ENCODE assay signal across 8 mouse cellular contexts in genomic region chr10:86778398-86779116, GRCm38 (mm10). TPM values are rescaled to one million over a fixed set of nuclear protein-coding genes. Genes with fewer than 3 reads are reported as not detected.
A peak's percentile ranks its signal among the peaks of the same experiment; 100 is the strongest.
DNase-seq lines count a peak whose midpoint lies in the region; ATAC-seq and TF ChIP-seq lines count a peak whose summit lies in the region.

Nt5dc3 (plus strand) TSS chr10:86779005.

- peak; percentile 96 for ATAC-seq in Patski
- peak; percentile 95 for ATAC-seq in hindbrain, embryonic 13.5 days (ENCODE audit: low FRiP score)

- CTCF ChIA-PET in Patski (lab: Charles Lee) = interaction anchor here (0.9 to 1.5 kb wide), 2 partner anchors 45 to 55 kb away, joined by 3 read pairs; no protein-coding TSS in a partner anchor

- peak within 1 kb of the TSS; percentile 82 for H3K9ac ChIP-seq in hindbrain, embryonic 13.5 days

- peak within 1 kb of the TSS; percentile 71 for H3K4me3 ChIP-seq in hindbrain, embryonic 13.5 days

- no peaks in the 10 kb centered on the region for H3K9me3 ChIP-seq in hindbrain, embryonic 13.5 days

- DNase-seq in Patski (ENCODE audit: low read depth, low spot score) = peak; percentile 92
- DNase-seq in cerebellum, postnatal 14 days = peak; percentile 96
- DNase-seq in frontal cortex, postnatal 14 days (ENCODE audit: low spot score in 2 of 2) = peak; percentile 85 to 88
- peak; percentile 78 to 83 for DNase-seq in layer of hippocampus, postnatal 25 days (ENCODE audit: extremely low spot score in 1 of 2, low spot score in 1 of 2)
- peak; percentile 98 for DNase-seq in lung, postnatal 25 days (ENCODE audit: low spot score)
- DNase-seq in retina, embryonic 14.5 days (ENCODE audit: low spot score) = peak; percentile 96
- DNase-seq in thymus, postnatal 4 days = peak; percentile 96

- WGBS in hindbrain, embryonic 13.5 days = under 1% methylated on average over 40 of the region's 44 CpGs

- H3K27me3 ChIP-seq in Patski = no peaks in the 10 kb centered on the region
- H3K27me3 ChIP-seq in hindbrain, embryonic 13.5 days = peaks cover 7% of the 10 kb centered on the region

- H3K4me1 ChIP-seq in hindbrain, embryonic 13.5 days (replicated peaks) = peaks cover 36% of the 10 kb centered on the region

- peak within 1 kb of the TSS; percentile 73 for H3K27ac ChIP-seq in hindbrain, embryonic 13.5 days

- TF ChIP-seq CTCF in Patski (IDR thresholded peaks at IDR 0.05) = no peak

- in situ Hi-C loops in Patski (cut with MboI; ENCODE audit: low pct_unique_long_range_greater_than_20kb) = loop anchor here (5.0 kb wide), 1 partner anchor 66 kb away; no protein-coding TSS in a partner anchor

- H3K4me2 ChIP-seq in hindbrain, embryonic 13.5 days = peak within 1 kb of the TSS; percentile 92

- no peaks in the 10 kb centered on the region for H3K36me3 ChIP-seq in hindbrain, embryonic 13.5 days

- POLR2A ChIA-PET in Patski (lab: Charles Lee) = interaction anchor here (0.7 to 1.6 kb wide), 7 partner anchors 10 to 476 kb away, joined by 3 to 7 read pairs (median 3); no protein-coding TSS in a partner anchor

RNA-seq across cellular contexts. Expression of gene Nt5dc3, which starts in this region (rescaled TPM):
- polyA plus RNA-seq in Patski (2021) = 10.9 TPM
- 8.6 and 9.2 TPM in 2 replicates for polyA plus RNA-seq in hindbrain, embryonic 13.5 days (2015; fragmentation: Nextera tagmentation; extraction: Ambion mirVana)
- total RNA-seq in layer of hippocampus, postnatal 25 days (2021) = 100 to 1,000 TPM; 128 to 130 TPM

Comparison
In these comparisons a context has a peak if more than half of its experiments do, and no peak if none do; other contexts are left out.
1. Peak in every context shown above with its lines: DNase-seq, ATAC-seq, H3K4me3 ChIP-seq and H3K27ac ChIP-seq.